In the genomic region with DNA sequence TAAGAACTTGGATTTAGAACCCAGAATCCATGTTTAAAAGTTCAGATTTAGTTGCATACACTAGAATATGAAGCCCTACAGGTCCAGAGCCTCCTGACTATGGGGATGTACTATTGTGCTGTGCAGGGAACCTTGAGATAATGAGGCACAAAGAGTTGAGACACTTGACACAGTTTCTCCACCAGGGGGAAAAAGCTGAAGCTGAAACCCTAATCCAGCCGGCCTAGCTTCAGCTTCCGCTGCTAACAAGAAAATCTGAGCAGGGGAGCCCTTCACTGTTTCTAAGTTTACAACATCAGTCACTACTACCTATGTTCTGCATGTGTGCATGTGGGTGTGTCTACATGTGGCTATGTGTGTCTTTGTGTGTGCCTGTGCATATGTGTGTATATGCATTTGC, we compare ENCODE assay signal across 17 mouse cellular contexts.
DNase-seq lines count a peak whose midpoint lies in the region; ATAC-seq and TF ChIP-seq lines count a peak whose summit lies in the region.
"Had no signal": no experiment of that assay in that cellular context is flagged by ENCODE, and none has a peak within 500 bp of the region (broad histone marks: within the 10 kb centered on the region; RNA-seq: fewer than 3 reads in every experiment).

No protein-coding gene starts in this region.

- no peak overlapping the region for H3K4me3 ChIP-seq in heart, adult 2 months
- H3K4me3 ChIP-seq in liver, embryonic 14.5 days (ENCODE audit: insufficient read depth in 1 of 2, low read depth in 2 of 2, low read length in 2 of 2) = no peak overlapping the region
- H3K4me3 ChIP-seq in liver, embryonic 12.5 days = no peak overlapping the region
- H3K4me3 ChIP-seq in E14TG2a.4 (replicated peaks; ENCODE audit: low read length) = no peak overlapping the region
- H3K4me3 ChIP-seq: embryonic facial prominence, embryonic 13.5 days; hindbrain, embryonic 10.5 days; limb, embryonic 13.5 days had no signal

- H3K79me2 ChIP-seq in heart, adult 2 months (replicated peaks; ENCODE audit: control insufficient read depth, insufficient read depth, low read length) = no peaks in the 10 kb centered on the region

- H3K36me3 ChIP-seq in heart, adult 2 months (ENCODE audit: control insufficient read depth, insufficient read depth, low read length) = no peaks in the 10 kb centered on the region
- no peaks in the 10 kb centered on the region for H3K36me3 ChIP-seq in liver, embryonic 14.5 days (replicated peaks; ENCODE audit: control insufficient read depth, insufficient read depth, low read depth)
- H3K36me3 ChIP-seq in liver, embryonic 12.5 days = no peaks in the 10 kb centered on the region
- H3K36me3 ChIP-seq in E14TG2a.4 (ENCODE audit: insufficient read depth, low read length) = no peaks in the 10 kb centered on the region
- H3K36me3 ChIP-seq: embryonic facial prominence, embryonic 13.5 days; G1E; hindbrain, embryonic 10.5 days; limb, embryonic 13.5 days had no signal

- 68% methylated on average over 2 of the region's 2 CpGs for WGBS in heart, adult 2 months
- WGBS in liver, embryonic 14.5 days (ENCODE audit: insufficient replicate concordance) = 70% methylated on average over 2 of the region's 2 CpGs
- WGBS in liver, embryonic 12.5 days (ENCODE audit: insufficient replicate concordance) = 58% methylated on average over 2 of the region's 2 CpGs

- peaks cover 1% of the 10 kb centered on the region; the same call in 1 of the 2 replicates for H3K4me1 ChIP-seq in heart, adult 2 months (ENCODE audit: control insufficient read depth, insufficient read depth, low read length)
- H3K4me1 ChIP-seq in liver, embryonic 14.5 days (replicated peaks; ENCODE audit: control insufficient read depth in 2 of 2, insufficient read depth in 2 of 2, low read length in 1 of 2) = no peaks in the 10 kb centered on the region
- no peaks in the 10 kb centered on the region for H3K4me1 ChIP-seq in liver, embryonic 12.5 days
- H3K4me1 ChIP-seq in E14TG2a.4 (replicated peaks; ENCODE audit: low read depth, low read length) = peaks cover 21% of the 10 kb centered on the region
- H3K4me1 ChIP-seq: embryonic facial prominence, embryonic 13.5 days had no signal

- no peak for TF ChIP-seq POLR2A in heart, adult 2 months (IDR thresholded peaks at IDR 0.05; ENCODE audit: insufficient read depth, low read depth, low read length)

- DNase-seq in heart, adult 2 months = no peak
- no peak for DNase-seq in heart, adult 18-20 months
- no peak for DNase-seq in liver, embryonic 14.5 days (ENCODE audit: low read depth in 3 of 3, low spot score in 3 of 3)
- no peak for DNase-seq in frontal cortex, postnatal 14 days (ENCODE audit: low spot score in 2 of 2)
- DNase-seq: cerebellum, adult 2 months; kidney, adult 9 months; kidney, postnatal 36 days; thymus, postnatal 36 days had no signal

- intact Hi-C loops in heart, adult 2 months (cut with DNase I) = no loop called here

- no peak for TF ChIP-seq EP300 in heart, adult 2 months (IDR thresholded peaks at IDR 0.05; ENCODE audit: insufficient read depth, low read depth, low read length)
- TF ChIP-seq EP300 in liver, embryonic 14.5 days (IDR thresholded peaks at IDR 0.05; ENCODE audit: low read depth) = no peak

- no peak for ATAC-seq in liver, embryonic 14.5 days (ENCODE audit: insufficient read depth)
- ATAC-seq in liver, embryonic 12.5 days = no peak
- ATAC-seq in common myeloid progenitor, adult 5-6 weeks (replicated peaks; ENCODE audit: low read depth, poor library complexity, severe bottlenecking) = peak; percentile 47; the same call in 1 of the 2 replicates
- ATAC-seq in granulocyte monocyte progenitor cell, adult 5-6 weeks (replicated peaks; ENCODE audit: poor library complexity, severe bottlenecking) = no peak
- ATAC-seq: forebrain, embryonic 14.5 days had no signal

- H3K27ac ChIP-seq in heart, adult 2 months = no peak overlapping the region
- no peak overlapping the region for H3K27ac ChIP-seq in liver, embryonic 14.5 days
- H3K27ac ChIP-seq in liver, embryonic 12.5 days = no peak overlapping the region
- H3K27ac ChIP-seq: embryonic facial prominence, embryonic 13.5 days; hindbrain, embryonic 10.5 days; limb, embryonic 13.5 days had no signal

- no peaks in the 10 kb centered on the region for H3K27me3 ChIP-seq in heart, adult 2 months (ENCODE audit: control insufficient read depth, insufficient read depth, low read length)
- no peaks in the 10 kb centered on the region for H3K27me3 ChIP-seq in liver, embryonic 14.5 days (ENCODE audit: control insufficient read depth, insufficient read depth, low read length)
- H3K27me3 ChIP-seq in liver, embryonic 12.5 days (replicated peaks) = no peaks in the 10 kb centered on the region
- no peaks in the 10 kb centered on the region for H3K27me3 ChIP-seq in E14TG2a.4 (ENCODE audit: insufficient read depth, low read length)
- H3K27me3 ChIP-seq: embryonic facial prominence, embryonic 13.5 days; limb, embryonic 13.5 days had no signal

- no peaks in the 10 kb centered on the region for H3K9me3 ChIP-seq in liver, embryonic 14.5 days (ENCODE audit: control insufficient read depth, low read length)
- no peaks in the 10 kb centered on the region for H3K9me3 ChIP-seq in liver, embryonic 12.5 days (replicated peaks)
- no peaks in the 10 kb centered on the region for H3K9me3 ChIP-seq in E14TG2a.4 (ENCODE audit: low read length)
- H3K9me3 ChIP-seq: embryonic facial prominence, embryonic 13.5 days; hindbrain, embryonic 10.5 days; limb, embryonic 13.5 days had no signal

- no peak overlapping the region for H3K9ac ChIP-seq in heart, adult 2 months (ENCODE audit: low read depth, low read length)
- no peak overlapping the region for H3K9ac ChIP-seq in liver, embryonic 14.5 days (replicated peaks)
- no peak overlapping the region for H3K9ac ChIP-seq in liver, embryonic 12.5 days
- H3K9ac ChIP-seq: embryonic facial prominence, embryonic 13.5 days; limb, embryonic 13.5 days had no signal

- peak; percentile 48 for TF ChIP-seq CTCF in heart, adult 2 months (IDR thresholded peaks at IDR 0.05)
- TF ChIP-seq CTCF in liver, embryonic 14.5 days (IDR thresholded peaks at IDR 0.05; ENCODE audit: low read depth) = 0 out of 2 replicates have a peak, but pooled peaks have one; percentile 8
- TF ChIP-seq CTCF in E14TG2a.4 (conservative IDR thresholded peaks at IDR 0.05; ENCODE audit: low read length) = 0 out of 2 replicates have a peak, but pooled peaks have one; percentile 5

- no peak overlapping the region for H3K4me2 ChIP-seq in liver, embryonic 14.5 days (ENCODE audit: low read depth)
- H3K4me2 ChIP-seq in liver, embryonic 12.5 days = no peak overlapping the region
- H3K4me2 ChIP-seq: embryonic facial prominence, embryonic 13.5 days; limb, embryonic 13.5 days had no signal
